Mouse (Mus musculus) cerebellum, postnatal 4 days (tissue): ENCODE measurements around the gene Cidec.

Source experiments
- DNase-seq, 2 experiments: peaks; one replicate each; pipeline ENCODE4 v3.0.0; 2022; ENCODE audit warnings: low spot score in 2 of 2, mixed read lengths in 1 of 2

The Cidec gene

GRCm38 (mm10) chr6:113444207-113444965 is 8.8 kb upstream of the Cidec start:
- DNase-seq = no peak

- DNase-seq = no peak
Observed at GRCm38 (mm10) chr6:113443091-113443490, 7.5 kb upstream of the Cidec start.

GRCm38 (mm10) chr6:113442442-113443090 is 7.0 kb upstream of the Cidec start, which contains the start of gene Jagn1:
TSS of gene Jagn1 (plus strand) at chr6:113442569.
- peak; percentile 62 to 85 for DNase-seq

DNA sequence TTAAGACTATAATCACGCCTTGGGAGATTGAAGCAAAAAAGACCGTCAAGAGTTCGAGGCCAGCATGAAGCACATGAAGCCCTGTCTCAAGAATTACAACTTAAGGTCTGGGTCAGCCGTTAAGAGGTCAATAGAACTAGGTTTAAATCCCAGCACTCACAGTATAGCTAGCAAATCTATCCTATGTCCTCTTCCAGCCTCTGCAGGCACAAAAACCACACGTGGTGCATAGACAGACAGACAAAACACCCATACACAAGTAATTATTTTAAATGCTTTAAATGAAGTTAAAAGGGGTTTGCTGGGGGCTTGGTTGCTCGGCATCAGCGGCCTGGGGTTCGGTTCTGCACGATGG is 6.5 kb upstream of the Cidec start:
- no peak for DNase-seq

- DNase-seq = peak; percentile 62 to 81
Observed at GRCm38 (mm10) chr6:113441147-113441680, 5.7 kb upstream of the Cidec start.

DNA sequence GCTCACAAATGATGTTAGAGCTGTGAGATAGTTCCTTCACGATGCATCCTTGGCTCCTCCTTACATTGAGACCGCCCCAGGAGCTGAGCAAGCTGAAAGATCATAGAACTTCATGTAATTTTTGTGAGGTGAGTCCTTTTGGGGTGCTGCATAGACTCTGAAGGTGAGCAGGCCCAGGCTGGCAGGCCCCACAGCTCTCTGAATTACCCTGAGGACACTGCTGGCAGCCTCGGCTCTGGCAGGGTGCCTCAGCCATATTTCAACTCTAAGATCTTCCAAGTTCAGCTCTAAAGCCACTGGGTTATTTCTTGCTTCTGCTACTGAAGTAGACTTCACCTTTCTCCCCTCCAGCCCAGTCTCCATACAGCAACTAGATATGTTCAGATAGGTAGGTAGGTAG is 5.1 kb upstream of the Cidec start:
- DNase-seq = no peak

DNA sequence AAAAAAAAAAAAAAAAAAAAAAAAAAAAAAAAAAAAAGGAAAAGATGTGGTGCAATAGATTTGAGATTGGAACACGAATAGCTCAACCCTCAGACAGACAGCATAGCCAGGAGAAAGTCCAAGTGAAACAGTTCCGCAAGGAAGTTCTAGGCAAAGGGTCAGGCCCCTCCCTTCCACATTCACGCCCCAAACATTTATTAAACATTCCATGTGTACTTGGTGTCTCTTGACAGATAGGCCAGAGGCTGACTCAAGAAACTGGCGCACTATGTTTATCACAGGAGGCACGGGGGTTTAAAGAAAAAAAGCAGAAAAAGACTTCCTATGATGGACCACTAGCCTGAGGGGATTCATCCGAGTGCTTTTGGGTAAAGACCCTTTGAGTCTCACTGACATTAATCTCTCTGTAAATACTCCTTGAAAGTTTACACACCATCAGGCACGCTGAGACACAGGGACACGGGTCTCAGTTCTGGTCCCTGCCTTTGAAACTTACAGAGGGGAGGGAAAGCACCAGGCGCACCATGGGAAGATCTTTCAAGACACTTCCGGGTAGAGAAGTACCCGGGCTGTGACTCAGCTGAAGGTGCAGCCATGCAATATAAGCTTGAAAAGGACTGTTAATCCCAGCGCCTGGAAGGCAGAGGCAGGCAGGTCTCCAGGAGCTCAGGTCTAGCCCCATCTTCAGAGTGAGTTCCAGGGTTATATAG is 3.3 kb upstream of the Cidec start:
- DNase-seq = no peak

GRCm38 (mm10) chr6:113437135-113437534 is 1.6 kb upstream of the Cidec start:
- no peak for DNase-seq

- no peak for DNase-seq
Observed at GRCm38 (mm10) chr6:113434691-113435090, 869 bp downstream of the Cidec start.

DNA sequence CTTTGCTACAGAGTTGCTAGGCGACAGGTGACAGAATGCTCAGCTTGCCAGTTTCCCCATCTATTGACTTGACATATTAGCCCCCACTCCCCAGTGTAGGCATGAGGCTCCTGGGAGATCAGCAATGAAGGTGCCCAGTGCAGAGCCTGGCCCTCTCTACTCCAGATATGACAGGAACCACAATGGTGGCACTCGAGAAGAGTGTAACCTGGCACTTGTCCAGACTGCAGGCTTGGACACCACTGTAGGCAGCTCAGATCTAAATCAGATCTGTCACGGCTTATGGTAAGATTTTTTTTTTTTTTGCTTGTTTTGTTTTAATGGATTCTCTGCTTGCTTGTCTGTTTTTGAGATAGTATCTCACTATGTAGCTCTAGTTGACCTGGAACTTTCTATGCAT is 1.9 kb downstream of the Cidec start:
- DNase-seq = no peak

DNA sequence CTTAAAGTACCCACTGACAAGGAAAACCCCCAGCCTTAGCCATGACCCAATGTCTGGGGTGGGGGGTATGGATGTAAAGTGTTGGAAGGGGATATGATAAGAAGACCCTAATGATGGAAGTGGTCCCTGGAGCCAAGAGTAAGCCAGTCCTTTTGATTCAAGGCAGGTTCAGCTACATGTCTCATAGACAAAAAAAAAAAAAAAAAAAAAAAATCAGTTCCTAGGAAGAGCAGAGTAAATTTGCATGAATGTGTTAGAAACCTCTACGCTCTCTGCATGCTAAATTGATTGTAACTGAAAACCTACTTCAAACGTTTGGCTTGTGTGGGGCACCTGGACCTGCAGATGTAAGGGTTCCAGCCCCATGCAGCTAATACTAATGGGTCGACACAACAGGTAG is 3.8 kb downstream of the Cidec start:
- DNase-seq = no peak

GRCm38 (mm10) chr6:113430846-113431245 is 4.7 kb downstream of the Cidec start:
- no peak for DNase-seq

DNA sequence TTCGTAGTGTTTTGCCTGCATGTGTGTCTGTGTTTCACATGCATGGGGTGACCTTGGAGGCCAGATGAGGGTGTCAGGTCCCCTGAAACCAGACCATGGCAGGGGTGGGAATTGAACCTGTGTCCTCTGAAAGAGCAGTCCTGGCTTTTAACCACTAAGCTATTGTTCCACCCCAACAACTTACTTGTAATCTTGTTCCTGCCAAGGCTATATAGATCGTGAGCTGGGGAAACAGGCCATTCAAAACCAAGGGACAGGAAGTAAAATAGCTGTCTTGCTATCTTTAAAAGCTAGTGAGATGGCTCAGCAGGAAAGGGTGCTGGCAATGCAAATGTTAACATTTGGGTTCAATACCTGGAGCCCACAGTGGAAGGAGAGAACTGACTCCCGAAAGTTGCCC is 5.6 kb downstream of the Cidec start:
- DNase-seq = no peak

DNA sequence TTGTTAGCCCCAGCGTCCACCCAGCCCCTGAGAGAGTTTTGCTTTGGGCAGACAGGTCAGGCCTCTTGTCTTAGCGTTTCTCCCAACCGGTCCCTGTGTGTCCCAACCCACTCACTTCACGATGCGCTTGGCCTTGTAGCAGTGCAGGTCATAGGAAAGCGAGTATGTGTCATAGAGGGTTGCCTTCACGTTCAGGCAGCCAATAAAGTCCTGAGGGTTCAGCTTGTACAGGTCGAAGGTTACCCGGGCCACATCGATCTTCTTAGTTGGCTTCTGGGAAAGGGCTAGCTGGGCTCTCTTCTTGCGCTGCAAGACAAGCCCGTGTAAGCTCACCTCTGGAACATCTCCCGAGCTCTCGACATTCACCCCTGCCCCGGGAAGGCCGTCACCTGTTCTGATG is 7.6 kb downstream of the Cidec start:
- DNase-seq = no peak

GRCm38 (mm10) chr6:113427397-113427796 is 8.2 kb downstream of the Cidec start:
- peak in 1 of 2 experiments; percentile 69 for DNase-seq

DNA sequence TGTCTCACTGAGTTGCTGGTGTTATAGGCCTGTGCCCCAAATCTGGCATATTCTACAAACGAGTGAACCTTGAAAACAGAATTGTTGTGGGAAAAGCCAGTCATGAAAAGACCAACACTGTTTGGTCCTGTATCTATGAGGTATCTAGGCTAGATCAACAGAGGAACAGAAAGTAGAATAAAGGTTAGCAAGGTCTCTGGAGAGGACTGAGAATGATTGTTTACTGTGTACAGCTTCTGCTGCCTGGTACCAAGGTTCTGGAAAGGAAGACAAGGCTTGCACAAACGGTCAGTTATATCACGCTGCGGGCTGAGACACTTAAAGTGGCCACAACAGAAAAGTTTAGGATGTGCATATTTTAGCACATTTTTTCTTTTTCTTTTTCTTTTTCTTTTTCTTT is 8.9 kb downstream of the Cidec start:
- DNase-seq = no peak

- DNase-seq = no peak
Observed at GRCm38 (mm10) chr6:113424187-113424586, 11.4 kb downstream of the Cidec start.

GRCm38 (mm10) chr6:113423000-113423399 is 12.6 kb downstream of the Cidec start:
- no peak for DNase-seq

DNA sequence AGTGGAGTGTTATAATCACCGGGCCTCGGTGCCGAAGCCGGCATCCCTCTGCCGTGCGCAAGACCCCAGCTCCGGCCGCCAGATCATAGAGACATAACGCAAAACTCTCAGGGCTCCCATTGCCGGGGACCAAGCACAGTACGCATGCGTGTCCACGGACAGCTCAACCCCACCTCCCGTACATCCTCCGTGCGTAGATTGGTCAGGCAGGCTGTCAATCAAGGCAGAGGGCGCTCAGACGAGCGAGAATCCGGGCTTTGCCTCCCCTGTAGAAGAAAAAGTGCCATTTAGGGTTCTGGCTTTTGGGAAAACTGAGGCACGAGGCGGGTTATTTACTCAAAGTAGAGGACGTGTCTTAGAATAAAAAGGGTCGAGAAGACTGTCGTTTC is 16.4 kb downstream of the Cidec start, which contains the start of gene Rpusd3:
Gene Rpusd3 (minus strand): TSS at position 142 of the 389 bp plus-strand sequence.
- peak; percentile 99 for DNase-seq

DNA sequence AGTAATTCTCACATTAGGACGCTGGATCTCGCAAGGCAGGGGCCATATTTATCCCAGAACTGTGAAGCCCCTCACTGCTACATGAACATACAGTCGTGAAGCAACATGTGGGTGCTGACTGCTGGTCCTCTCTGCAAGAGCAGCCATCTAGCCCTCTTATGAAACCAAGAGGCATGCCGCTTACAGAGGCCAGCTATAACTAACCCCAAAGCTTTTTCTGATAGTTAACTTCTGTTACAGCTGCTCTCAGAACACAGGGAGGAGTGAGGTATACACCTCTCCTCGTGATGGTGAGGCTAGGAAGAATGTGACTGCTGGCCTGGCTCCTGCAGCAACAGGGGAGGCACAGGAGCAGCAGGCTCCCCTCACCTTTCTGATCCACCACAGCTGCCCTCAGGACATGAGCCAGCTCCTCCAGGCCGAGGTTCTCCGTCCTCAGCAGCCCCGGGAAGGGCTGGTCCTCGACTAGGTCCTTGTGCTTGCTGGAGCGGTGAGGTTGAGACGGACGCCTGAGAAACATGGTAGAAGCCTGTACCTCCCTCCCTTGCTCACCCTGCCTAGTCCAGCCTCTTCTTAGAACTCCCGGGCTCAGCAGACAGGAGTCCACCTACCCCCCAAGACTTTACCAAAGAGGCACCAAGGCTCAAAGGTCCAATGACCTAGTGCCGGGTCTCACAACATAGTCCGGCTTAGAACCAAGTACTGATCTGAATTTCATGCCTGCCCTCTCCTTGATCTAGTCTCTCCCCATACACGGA is 16.9 kb downstream of the Cidec start:
- peak in 1 of 2 experiments; percentile 23 for DNase-seq

DNA sequence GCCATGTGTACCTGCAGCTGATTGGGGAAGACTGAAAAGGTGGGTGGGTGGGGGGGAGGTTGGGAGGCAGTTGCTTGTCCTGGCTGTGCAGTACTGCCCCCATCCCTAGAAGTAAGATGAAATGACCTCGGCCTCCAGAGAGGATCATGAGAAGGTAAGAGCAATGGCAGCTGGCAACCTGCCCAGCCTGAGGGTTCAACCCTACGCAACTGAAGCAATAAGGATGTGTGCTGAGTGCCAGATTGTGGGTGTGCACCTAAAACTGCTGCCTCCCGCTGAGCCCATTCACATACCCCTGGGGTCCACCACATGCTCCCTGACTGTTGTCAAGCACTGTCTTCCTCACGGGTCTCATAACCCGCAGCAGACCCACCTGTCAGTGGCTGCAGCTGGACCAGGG is 19.1 kb downstream of the Cidec start:
- no peak for DNase-seq

- DNase-seq = no peak
Observed at GRCm38 (mm10) chr6:113410001-113410400, 25.6 kb downstream of the Cidec start.
